Mouse (Mus musculus) inflammation-experienced regulatory T-cells, adult 6 months (primary cell): ENCODE measurements at regions not wholly inside any gene's neighbourhood (a gene's known extent, or its start where the extent isn't known, plus 50 kb on each side); places are given as distances from the start of the nearest gene placed in this dataset.

ENCODE experiments used
- ATAC-seq: one replicate; pipeline ENCODE4 v1.8.0; 2017

DNA sequence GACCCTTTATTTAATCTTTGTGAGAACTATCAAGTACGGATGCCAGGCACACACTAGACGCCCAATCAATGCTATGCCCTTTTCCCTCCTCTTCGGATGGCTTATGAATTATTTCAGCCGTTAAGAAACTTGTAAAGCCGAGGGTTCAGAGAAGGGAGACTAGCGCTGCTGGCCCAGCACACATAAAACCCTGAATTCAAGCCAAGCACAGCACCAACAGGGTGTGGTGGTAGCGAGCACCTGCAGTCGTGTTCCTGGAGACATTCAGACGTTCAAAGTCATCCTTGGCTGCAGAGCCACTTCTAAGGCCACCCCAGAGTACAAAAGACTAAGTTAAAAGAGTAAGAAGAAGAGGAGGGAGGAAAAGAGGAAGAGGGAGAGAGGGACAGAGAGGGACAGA lies 148.5 kb upstream of the Jarid2 start:
- no peak for ATAC-seq

DNA sequence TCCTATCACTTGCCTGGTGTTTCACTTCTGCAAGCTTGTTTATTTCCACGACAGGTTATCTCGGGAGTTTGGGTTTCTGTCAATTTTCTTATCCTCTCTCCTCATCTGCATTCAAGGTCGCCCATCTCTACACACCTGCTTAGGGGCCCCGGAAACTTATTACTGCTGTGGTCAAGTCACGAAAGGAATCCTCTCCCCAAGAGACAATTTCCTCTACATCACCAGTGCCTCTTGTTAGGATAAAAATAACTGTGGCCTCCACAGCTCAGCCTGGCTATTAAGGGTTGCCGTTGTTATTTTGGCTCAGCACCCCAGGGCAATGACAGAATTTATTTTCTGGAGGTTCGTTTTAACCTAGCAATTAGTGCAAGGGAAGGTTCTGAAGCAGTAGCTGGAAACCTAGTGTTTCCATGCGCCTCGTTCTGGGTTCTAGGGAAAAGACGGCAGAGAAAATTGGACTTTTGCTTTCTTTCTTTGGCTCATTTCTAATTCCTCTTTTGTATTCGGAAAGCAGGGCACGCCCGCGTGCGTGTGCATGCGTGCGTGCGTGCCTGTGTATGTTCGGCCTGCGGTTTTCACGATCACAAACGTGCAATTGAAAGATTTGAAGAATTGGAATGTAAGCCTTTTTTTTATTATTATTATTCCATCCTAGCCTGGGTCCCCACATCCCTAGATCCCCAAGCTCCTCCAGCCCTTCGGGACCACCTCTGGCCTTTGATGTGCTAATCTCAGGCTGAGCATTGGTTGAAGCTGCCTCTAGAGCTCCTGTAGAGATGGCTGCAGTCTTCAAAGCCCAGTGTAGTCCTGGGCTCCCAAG lies 147.1 kb upstream of the Jarid2 start:
- ATAC-seq: no peak

DNA sequence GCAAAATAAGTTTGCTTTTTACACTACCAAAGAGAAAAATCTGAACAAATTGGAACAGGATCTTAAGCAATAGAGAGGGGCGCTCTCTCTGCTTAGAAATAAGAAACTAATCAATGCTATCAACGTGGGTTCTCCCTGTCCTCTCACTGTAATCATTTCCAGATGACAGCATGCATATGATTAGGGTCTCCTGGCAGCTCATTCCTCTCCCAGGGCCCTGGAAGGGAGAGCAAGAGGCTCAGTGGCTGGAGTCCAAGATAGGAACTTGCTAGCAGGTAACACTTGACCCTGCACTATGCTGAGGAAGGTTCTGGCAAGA lies 146.5 kb upstream of the Jarid2 start:
- ATAC-seq: no peak

DNA sequence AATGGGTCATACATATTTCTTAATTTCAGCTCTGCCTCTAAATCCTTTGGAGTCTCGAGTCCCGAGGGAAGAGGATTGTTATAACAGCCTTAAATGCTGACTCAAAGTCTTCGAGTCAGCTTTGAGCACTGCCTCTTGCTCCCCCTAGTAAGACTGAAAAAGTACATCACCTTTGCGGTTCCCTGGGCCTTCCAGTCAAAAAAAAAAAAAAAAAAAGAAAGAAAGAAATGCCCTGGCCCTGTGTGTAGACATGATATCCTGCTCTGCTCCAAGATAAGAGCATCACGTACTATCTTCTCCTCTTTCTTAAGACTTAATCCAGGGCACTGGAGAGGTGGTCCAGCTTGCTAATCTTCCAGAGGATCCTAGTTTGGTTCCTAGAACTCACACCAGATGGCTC lies 145.7 kb upstream of the Jarid2 start:
- ATAC-seq: no peak

DNA sequence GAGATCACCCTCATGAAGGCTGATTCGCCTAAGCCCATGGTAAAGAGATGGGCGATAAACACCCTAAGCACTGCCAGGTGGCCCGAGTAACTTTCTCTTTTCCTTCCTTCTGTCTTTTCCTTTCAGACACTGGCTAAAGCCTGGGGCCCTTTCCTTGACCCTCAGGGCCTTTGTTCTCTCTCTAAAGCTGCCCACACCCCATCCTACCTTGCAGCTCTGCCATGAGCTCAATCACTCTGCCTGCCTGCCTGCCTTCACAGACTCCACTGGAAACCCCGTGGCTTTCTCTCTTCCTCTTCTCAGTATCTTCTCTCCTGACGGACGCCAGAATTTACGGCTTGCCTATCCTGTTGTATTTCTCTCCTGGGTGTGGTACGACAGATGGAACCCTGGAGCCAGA lies 145.1 kb upstream of the Jarid2 start:
- no peak for ATAC-seq

DNA sequence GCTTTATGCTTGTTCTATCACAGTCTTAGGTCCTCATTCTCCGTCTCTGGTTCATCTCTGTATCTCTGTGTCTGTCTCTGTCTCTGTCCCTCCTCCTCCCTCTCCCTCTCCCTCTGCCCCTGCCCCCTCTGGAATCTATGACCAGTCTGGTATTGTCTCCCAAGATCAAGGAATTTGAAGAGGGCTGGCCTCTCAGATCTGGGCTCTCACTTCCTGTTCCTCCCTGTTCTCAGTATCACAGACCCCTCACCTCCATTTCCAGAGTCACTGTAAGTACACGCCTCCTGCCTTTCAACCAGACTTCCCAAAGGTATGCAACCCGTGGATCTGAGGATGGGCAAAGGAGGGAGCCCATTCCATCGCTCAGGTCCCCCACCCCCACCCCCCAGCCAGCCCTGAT lies 144.7 kb upstream of the Jarid2 start:
- ATAC-seq: no peak

DNA sequence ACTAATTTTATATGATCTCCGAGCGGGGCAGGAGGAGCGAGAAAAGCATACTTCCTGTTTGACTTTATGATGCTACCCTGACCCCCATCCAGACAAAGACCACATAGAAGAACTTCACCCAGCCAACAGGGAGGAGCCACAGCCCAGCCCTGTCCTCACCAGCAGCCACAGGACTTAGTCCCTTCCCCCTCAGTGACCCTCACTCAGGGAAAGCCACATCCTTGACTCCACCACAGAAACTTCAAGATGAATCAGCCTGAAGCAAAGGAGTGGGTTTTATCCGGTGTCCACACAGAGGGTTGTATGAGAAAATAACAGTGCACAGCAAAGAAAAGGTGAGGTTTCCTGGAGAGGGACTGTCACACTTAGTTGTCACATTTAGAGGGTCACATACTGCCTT lies 141.4 kb upstream of the Jarid2 start:
- peak; percentile 35 for ATAC-seq

DNA sequence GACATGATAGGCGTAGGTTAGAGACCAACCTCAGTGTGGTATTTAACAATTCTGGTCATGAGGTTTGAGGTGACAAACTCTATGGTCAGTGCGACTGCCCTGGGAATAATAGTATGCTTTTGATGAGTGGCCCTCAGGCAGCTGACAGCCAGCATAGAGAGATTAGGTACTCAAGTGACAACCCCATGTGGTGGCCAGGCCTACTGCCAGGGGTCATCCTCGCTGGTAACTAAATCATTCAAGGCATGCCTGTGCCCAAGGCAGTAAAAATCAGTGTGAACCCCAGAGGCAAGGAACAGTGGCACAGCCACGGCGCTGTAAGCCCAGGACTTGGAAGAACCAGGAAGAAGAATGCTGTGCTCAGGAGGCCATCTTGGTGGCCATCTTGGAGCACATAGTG lies 134.6 kb upstream of the Jarid2 start:
- ATAC-seq: no peak

DNA sequence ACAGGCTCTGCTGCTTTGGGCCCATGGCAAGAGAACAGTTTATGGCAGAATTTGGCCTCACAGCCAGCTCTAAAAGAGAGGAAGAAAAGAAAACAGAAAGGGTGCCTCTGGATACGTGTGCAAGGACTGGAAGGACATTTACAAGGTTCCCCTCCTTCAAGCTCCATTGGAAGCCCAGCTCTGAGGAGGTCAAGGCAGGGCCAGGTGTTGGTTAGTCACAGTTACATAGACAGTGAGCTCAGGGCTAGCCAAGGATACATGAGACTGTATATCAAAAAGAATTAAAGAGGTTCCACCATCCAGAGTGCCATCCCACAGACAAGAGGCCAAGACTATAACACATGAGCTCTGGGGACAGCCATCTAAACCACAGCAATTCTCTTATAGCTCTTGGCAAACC lies 131.6 kb upstream of the Jarid2 start:
- no peak for ATAC-seq

DNA sequence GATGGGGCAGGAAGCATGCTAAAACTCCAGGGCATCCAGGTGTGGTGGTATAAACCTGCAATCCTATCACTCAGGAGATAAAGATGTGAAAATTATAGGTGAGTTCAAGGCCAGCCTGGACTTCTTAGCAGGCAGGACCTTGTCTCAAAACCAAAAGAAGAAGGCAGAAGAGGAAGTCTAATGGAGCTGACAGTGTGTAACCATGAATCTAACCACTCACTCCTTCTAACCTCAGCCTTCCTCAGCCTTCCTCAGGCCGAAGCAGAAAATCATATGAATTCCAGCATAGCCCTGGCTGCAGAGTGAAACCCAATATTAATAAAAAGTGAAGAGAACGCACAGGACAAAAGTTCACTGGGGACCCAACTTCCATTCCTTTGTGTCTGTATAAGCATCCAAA lies 128.2 kb upstream of the Jarid2 start:
- ATAC-seq: no peak

DNA sequence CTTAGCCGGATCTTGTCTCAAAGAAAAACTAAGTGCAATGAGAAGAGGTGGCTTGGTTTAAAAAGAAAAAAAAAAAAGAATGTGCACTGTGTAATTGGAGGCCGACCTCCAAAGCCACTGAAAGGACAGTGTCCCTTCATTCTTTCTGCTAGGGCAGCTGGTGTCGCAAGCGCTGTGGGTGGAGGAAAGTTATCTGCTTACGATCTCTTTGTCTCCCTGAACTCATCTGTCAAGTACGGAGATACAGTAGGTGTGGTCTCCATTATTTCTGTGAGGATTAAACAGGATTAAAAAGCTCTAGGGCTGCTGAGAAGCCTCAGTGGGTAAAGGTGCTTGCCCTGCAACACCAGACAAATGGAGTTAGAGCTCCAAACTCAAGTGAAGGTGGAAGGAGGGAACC lies 126.6 kb upstream of the Jarid2 start:
- no peak for ATAC-seq

DNA sequence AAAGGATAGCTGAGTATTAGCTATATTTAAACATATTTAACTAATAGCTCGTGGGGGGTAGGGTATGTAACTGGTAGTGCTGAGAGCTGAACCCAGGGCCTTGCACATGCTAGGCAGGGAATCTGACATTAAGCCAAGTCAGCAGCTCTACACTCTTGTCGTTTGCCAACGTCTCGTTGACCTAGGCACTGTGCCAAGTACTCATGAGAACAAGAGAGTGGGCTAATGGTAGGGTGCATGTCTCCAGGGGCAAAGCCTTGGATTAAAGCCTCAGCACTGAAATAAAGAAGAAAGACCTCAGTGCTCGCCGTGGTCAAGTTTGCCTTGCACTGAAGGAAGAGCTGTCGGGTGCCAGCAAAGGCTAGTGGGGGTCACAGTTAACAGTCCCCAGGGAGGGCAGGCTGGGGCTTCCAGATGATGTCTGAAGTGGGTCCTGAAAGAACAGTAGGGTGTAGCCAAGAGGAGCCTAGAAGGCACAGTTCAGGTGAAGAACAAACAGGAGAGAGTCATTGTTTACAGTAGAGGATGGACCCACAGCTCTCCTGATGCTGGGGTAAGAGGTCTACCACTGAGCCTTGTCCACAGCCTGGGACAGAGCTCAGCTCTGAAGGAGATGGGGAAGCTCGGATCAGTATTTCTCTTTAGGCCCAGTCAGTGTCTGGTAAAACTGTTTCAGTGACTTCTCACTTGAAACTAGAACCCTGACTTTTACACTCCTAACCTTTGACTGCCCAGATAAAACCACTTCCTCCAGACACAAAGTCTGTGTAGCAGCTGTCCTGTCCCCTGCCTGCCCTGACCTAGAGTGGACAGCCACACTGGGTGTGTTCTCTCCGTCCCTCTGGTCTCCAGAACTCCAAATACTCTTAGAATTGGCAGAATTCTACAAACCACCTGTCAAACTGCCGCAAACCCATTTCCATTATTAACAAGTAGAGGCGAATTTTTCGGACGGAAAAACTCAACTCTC lies 121.7 kb upstream of the Jarid2 start:
- no peak for ATAC-seq

DNA sequence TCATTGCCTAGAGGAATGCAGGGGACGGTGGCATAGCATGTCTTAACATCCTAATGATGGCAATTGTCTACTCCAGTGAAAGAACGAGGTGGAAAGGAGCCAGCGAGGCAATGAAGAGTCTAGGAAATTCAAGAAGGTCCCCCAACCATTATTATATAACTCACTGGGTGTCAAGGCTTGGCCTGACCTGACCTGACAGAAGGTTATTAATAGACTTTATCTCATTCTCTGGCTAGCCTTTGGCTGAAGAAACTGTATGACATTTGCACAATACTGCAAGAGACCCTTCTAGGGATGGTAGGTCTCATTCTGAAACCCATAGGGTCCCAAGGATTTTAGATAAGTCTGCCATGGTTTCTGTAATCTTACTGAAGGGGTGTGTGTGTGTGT lies 121.0 kb upstream of the Jarid2 start:
- no peak for ATAC-seq

DNA sequence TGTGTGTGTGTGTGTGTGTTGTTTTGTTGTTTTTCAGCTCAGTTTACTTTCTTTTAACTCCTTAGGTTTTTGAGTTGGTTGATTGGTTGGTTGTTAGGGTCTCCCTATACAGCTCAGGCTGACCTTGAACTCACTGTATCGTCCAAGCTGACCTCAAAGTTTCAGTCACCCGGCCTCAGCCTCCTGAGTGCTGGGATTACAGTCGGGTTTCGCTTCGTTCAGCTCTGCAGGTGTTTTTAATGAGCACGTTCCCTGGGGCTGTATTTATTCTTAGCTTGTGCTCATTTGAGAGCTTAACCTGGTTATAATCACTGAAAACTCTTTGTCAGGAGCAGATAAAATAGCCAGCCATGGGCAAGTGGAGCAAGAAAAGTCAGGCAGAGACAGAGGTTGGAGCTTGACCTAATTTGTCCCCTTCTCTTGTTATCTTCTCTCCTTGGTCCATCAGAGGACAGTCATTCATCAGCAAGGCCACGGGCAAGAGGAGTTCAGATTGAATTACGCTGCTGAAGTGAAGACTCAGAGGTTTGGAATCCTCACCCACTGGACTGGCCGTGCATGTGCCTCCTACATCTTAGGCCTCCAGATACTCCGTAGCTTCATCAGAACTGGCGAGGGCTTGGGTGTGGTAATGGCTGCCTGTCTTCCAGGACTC lies 120.5 kb upstream of the Jarid2 start:
- no peak for ATAC-seq

DNA sequence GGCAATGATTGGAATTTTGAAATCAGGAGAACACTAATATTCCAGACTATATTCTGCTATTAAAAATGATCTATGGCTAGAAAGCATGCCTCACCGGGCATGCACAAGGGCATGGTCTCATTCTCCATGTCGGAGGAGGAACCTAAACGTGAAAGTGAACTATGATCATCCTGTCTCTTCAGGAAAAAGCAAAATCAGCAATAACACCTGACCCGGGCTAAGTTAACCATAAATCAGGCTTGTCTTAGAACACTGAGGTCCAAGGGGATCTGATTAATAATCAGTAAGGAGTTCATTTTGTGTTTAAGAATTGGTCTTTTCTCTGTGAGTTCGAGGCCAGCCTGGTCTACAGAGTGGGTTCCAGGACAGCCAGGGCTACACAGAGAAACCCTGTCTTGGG lies 119.7 kb upstream of the Jarid2 start:
- no peak for ATAC-seq

DNA sequence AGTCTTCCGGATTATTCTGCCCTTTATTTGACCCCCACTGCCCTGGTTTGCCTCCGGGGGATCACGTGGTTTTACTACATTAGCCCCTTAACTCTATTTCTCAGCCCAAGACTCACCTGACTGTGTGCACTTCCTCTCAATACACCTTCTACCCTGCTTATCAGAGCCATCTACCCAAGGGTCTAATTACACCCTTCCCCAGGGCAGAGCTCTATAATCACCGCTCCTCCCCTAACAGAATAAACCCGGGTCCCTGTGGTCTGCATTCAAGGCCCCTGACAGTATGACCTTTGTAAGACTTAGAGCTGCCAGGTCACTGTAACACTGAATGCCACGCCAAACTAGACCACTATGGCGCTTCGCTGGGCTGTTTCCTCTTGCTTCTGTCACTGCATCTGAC lies 113.6 kb upstream of the Jarid2 start:
- ATAC-seq: no peak

DNA sequence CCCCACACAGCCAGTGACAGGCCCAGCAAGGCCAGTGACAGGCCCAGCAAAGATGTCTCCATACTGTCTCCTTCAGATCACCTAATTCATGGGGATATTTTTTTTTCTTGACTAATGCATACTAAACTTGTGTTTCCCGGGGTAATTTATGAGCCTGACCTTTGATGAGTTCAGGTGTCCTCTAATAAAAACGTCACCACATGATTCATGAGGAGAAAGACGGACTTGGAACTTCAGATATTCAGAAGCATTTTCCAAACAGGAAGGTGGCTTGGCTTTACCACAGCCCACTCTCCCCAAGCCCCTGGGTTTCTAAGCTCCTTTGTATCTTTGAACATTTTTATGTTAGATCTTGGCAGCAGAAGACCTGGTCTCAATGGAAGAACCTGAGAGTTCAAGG lies 110.9 kb upstream of the Jarid2 start:
- ATAC-seq: no peak

DNA sequence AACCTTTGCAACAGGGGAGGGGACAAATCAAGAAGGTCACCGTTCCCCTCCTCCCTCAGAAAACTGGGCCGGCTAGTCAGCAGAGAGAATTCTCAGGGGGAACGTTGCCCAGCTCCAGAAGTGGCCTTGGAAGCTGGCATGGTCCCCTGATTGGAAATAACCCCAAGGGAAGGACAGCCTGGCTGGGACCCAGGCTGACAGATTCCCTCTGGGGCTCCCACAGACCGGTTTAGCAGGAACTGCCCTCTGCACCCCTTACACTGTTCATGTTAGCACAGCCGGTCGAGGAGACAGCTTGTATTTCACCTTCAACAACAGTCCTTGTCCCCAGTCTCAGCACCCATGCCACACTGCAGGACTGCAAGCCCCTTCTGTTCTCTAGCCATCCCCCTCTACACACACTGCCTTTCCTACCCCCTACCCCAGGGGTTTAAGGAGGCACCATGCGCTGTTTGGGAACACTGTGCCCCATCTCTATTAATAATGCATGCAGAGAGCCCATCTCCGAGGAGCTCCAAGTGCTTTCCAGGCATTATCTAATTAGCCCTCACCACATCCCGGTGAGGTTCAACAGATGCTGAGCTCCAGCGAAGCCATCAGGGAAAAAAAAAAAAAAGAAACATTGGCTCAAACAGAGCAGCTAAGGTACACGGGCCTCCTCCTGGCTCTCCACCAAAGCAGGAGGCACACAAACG lies 106.5 kb upstream of the Jarid2 start:
- no peak for ATAC-seq

DNA sequence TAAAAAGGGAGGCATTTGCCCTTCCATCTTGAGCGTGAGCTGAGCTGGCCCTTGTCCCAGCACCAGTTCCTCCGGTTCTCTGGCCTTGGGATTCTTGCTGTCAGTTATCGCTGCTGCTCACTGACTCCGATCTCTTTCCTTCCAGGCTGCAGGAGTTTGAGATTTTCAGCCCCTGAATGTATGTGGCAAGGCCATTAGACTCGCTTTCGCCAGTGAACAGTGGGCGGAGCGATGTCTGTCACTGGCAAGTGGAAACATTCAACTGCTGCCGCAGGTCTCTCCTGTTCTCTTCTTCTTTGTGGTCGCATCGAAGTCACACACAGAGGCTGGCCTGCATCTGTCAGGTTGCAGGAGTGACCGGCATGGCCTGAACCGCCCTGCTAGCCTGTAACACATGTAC lies 104.6 kb upstream of the Jarid2 start:
- no peak for ATAC-seq

DNA sequence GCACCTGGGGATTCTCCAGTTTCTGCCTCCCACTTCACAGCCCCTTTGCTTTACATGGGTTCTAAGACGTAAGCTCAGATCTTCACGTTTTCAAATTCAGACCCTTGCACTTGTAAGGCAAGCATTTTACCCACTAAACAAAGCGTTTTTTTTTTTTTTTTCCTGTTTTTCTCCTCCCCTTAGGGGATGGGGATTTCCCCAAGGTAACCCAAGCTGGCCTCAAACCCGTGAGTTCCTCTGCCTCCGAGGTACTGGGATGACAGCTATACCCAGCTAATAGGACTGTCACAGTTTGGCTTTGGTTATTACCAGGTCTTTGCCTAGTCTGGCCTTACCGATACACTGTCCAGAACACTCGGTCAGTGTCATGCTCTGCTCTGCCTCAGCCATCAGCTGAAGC lies 103.5 kb upstream of the Jarid2 start:
- no peak for ATAC-seq

DNA sequence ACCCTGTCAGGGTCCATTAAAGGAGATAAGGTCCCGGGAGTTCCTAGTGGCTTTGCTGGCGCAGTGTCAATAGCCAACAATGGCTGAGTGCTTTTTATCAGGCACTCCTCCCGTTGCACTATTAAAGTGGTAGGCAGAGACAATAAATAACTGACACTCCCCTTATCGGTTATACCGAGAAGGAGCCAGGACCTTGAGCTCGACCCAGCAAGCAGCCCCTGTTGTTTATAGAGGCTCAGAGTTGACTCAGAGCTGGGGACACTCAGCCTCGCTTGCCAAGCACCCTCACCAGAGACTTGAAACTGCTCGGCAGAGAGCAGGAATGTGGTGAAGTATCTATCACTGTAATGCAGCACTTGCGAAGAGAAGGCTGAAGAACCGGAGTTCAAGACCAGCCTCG lies 102.5 kb upstream of the Jarid2 start:
- no peak for ATAC-seq

DNA sequence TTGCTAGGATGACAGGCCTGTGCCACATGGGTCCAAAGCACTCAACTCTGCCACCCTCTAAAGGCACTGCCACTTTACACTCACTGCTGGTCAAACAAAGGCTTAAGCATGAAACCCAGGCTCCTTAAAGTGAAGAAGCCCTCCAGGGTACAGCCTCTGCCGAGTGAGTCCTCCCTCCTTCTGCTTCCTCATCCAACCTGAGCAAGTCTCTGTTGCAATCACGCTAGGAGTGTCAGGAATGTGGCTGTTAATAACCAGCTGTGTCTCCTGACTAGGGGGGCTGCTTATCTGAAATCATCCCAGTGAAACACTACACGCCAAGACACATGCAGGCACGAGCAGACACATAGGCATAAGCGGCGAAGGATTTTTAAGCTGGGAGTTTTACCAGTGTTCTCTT lies 99.2 kb upstream of the Jarid2 start:
- ATAC-seq: no peak

DNA sequence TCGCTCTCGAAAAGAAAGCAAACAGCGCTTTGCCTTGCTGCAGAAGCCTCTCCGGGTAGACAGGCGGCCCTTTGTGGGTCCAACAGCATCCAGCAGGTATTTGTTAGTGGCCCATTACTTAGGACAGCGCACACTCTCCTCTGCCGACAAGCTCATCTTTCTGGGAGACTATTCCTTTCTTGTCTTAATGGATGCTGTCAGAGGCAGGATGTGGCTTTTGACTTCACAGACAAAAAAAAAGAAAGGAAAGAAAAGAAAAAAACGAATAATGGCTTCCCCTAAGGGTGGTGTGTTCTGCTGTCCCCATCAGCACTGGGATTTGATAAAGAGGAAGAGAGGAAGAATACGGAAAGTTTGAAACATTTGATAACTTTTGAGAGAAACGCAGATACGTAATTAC lies 94.7 kb upstream of the Jarid2 start:
- ATAC-seq: peak; percentile 61
